Mouse (Mus musculus) testis, adult 2 months (tissue): ENCODE measurements around the gene Tnf.

Source experiments
- CTCF ChIP-seq: fragments of 200-500 bp; IDR thresholded peaks from 2 replicates; pipeline ENCODE4 v1.5.1; 2012; ENCODE audit warnings: low read depth, mild to moderate bottlenecking, inconsistent platforms, low read length, moderate library complexity; ENCODE audit not compliant: control insufficient read depth, insufficient read depth, insufficient replicate concordance
- POLR2A ChIP-seq: fragments of 200-500 bp; IDR thresholded peaks from 2 replicates; pipeline ENCODE4 v1.6.1; 2012; ENCODE audit warnings: low read depth, mild to moderate bottlenecking, inconsistent platforms, low read length, moderate library complexity; ENCODE audit not compliant: control insufficient read depth

- TF ChIP-seq CTCF (no peak), POLR2A (peak; percentile 83)
These were observed 34.0 kb upstream of the Tnf start, which contains the start of gene Nfkbil1 for GRCm38 (mm10) chr17:35235614-35236389.
